Mouse (Mus musculus): ENCODE data around the gene Mthfd2l. TPM values are rescaled to one million over a fixed set of nuclear protein-coding genes. Genes with fewer than 3 reads are reported as not detected.

The Mthfd2l gene
- polyA plus RNA-seq, 1 experiment from 2014 or later, result 58.7 TPM

DNA sequence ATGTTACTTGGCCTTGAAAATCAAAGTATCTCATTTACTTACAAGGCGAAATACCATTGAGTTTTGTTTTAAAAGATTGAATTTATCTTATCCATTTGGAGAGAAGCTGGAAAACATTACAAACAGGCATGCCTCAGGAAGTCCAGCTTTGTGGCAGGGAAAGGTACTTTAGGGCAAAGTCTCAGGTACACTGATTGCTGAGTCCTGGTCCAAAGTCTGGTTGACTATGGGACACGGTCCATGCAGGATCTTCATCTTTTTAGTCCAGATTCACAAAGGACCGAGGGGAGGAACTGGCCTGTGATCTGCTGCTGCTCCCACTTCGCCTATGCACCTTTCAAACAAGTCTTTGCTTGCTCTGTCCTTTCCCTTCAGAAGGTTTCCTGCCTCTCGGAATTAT is 31.6 kb upstream of the Mthfd2l start:
- H3K4me2 ChIP-seq (ENCODE audit: low read length), result no peak overlapping the region
- H3K4me3 ChIP-seq (replicated peaks; ENCODE audit: low read length), result no peak overlapping the region
- no peaks in the 10 kb centered on the region for H3K36me3 ChIP-seq (ENCODE audit: control insufficient read depth, insufficient read depth)
- H3K9me3 ChIP-seq (ENCODE audit: control insufficient read depth, low read length), result no peaks in the 10 kb centered on the region
- H3K9ac ChIP-seq (replicated peaks; ENCODE audit: low read depth, low read length), result no peak overlapping the region
- H3K27ac ChIP-seq (ENCODE audit: low read length), result no peak overlapping the region
- WGBS, result 80% methylated on average over 5 of the region's 5 CpGs
- no peak for ATAC-seq
- H3K4me1 ChIP-seq (replicated peaks; ENCODE audit: control insufficient read depth, insufficient read depth, low read length), result peaks cover 15% of the 10 kb centered on the region
- H3K27me3 ChIP-seq (replicated peaks; ENCODE audit: control insufficient read depth, insufficient read depth, low read length), result 0 out of 2 replicates have a peak, but pooled peaks cover 2% of the 10 kb centered on the region

DNA sequence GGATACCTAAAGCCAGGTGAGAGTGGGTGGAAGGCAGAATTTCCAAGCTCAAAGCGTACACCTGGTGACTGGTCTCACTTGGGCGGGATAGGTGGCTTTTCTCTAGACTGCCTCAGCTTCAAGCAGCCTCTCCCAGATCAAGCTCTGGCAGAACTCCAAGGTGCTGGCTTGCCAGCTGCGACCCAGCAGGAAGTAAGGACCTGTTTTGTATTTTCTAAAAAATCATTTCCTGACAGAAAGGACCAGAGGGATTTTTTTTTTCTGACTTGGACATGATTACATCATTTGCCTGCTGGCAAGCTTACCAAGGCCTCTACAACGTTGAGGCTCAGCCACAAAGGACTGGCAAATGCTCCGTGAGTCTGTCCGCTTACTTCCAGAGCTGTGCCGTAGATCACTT is 30.8 kb upstream of the Mthfd2l start:
- 0 out of 2 replicates have a peak, but pooled peaks cover 2% of the 10 kb centered on the region for H3K27me3 ChIP-seq (replicated peaks; ENCODE audit: control insufficient read depth, insufficient read depth, low read length)
- H3K36me3 ChIP-seq (ENCODE audit: control insufficient read depth, insufficient read depth), result no peaks in the 10 kb centered on the region
- peaks cover 15% of the 10 kb centered on the region for H3K4me1 ChIP-seq (replicated peaks; ENCODE audit: control insufficient read depth, insufficient read depth, low read length)
- no peak overlapping the region for H3K4me3 ChIP-seq (replicated peaks; ENCODE audit: low read length)
- H3K4me2 ChIP-seq (ENCODE audit: low read length), result no peak overlapping the region
- peak; percentile 22; the same call in 1 of the 2 replicates for ATAC-seq
- no peak overlapping the region for H3K9ac ChIP-seq (replicated peaks; ENCODE audit: low read depth, low read length)
- H3K9me3 ChIP-seq (ENCODE audit: control insufficient read depth, low read length), result no peaks in the 10 kb centered on the region
- WGBS, result 32% methylated on average over 7 of the region's 7 CpGs
- H3K27ac ChIP-seq (ENCODE audit: low read length), result no peak overlapping the region

DNA sequence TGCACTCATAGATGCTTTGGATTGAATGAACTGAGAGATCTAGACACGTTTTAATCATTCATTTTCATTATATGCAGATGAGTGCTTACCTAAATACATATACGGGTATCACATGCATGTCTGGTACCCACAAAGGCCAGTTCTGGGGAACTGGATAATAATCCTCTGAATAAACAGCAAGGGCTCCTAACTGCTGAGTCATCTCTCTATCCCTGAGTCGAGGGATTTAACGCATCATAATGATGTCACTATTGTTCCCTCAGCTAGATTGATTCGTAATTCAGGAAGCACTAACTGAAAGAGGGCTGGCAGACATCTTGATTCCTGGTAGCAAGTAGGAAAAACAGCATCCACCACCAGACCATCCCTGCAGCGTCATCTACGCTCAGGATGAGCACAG is 30.2 kb upstream of the Mthfd2l start:
- 66% methylated on average over 7 of the region's 7 CpGs for WGBS
- H3K27me3 ChIP-seq (replicated peaks; ENCODE audit: control insufficient read depth, insufficient read depth, low read length), result 0 out of 2 replicates have a peak, but pooled peaks cover 2% of the 10 kb centered on the region
- H3K9ac ChIP-seq (replicated peaks; ENCODE audit: low read depth, low read length), result no peak overlapping the region
- no peak overlapping the region for H3K4me3 ChIP-seq (replicated peaks; ENCODE audit: low read length)
- H3K9me3 ChIP-seq (ENCODE audit: control insufficient read depth, low read length), result no peaks in the 10 kb centered on the region
- H3K4me1 ChIP-seq (replicated peaks; ENCODE audit: control insufficient read depth, insufficient read depth, low read length), result peaks cover 15% of the 10 kb centered on the region
- H3K4me2 ChIP-seq (ENCODE audit: low read length), result no peak overlapping the region
- H3K36me3 ChIP-seq (ENCODE audit: control insufficient read depth, insufficient read depth), result no peaks in the 10 kb centered on the region
- no peak overlapping the region for H3K27ac ChIP-seq (ENCODE audit: low read length)
- no peak for ATAC-seq

DNA sequence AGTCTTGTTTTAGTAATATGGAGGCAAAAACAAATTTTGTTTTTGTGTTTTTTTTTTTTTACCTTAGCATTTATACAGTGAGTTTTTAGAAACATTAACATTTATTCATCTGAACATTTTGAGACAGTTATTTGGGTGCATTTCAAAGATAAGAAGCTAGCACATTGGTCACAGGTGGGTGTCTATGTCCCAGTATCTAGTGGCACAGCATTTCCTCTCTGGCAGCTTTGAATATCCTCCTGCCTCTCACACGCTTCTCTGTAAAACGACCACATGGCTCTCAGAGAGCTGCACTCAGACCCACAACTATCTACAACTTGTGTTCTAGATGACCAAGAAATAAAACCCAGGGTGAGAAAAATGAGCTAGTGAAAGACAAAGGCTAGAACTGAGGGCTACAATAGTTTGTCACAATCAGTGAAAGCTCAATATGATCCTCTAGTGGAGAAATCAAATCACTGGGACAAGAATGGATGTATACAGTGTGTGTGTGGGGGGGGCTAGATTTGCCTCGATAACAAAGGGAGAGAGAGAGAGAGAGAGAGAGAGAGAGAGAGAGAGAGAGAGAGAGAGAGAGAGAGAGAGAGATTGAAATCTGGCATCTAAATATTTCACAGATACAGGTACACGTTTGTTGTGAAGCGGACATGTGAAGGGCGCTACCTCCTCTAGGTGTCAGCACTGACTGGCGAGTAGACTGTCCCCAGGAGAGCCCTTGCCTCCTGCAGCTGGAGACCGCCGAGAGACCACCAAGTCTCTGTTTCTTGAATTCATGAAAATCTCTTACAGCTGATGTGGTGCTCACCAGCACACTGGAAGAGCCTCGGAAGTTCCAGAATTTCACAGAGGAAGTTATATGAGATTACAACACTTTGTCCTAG is 28.3 kb upstream of the Mthfd2l start:
- 0 out of 2 replicates have a peak, but pooled peaks cover 2% of the 10 kb centered on the region for H3K27me3 ChIP-seq (replicated peaks; ENCODE audit: control insufficient read depth, insufficient read depth, low read length)
- H3K4me1 ChIP-seq (replicated peaks; ENCODE audit: control insufficient read depth, insufficient read depth, low read length), result peaks cover 15% of the 10 kb centered on the region
- H3K9ac ChIP-seq (replicated peaks; ENCODE audit: low read depth, low read length), result no peak overlapping the region
- peak overlapping the region; percentile 73 for H3K4me2 ChIP-seq (ENCODE audit: low read length)
- H3K36me3 ChIP-seq (ENCODE audit: control insufficient read depth, insufficient read depth), result no peaks in the 10 kb centered on the region
- H3K9me3 ChIP-seq (ENCODE audit: control insufficient read depth, low read length), result no peaks in the 10 kb centered on the region
- WGBS, result 9% methylated on average over 10 of the region's 10 CpGs
- no peak overlapping the region for H3K27ac ChIP-seq (ENCODE audit: low read length)
- peak; percentile 51 for ATAC-seq
- H3K4me3 ChIP-seq (replicated peaks; ENCODE audit: low read length), result peak overlapping the region; percentile 36

DNA sequence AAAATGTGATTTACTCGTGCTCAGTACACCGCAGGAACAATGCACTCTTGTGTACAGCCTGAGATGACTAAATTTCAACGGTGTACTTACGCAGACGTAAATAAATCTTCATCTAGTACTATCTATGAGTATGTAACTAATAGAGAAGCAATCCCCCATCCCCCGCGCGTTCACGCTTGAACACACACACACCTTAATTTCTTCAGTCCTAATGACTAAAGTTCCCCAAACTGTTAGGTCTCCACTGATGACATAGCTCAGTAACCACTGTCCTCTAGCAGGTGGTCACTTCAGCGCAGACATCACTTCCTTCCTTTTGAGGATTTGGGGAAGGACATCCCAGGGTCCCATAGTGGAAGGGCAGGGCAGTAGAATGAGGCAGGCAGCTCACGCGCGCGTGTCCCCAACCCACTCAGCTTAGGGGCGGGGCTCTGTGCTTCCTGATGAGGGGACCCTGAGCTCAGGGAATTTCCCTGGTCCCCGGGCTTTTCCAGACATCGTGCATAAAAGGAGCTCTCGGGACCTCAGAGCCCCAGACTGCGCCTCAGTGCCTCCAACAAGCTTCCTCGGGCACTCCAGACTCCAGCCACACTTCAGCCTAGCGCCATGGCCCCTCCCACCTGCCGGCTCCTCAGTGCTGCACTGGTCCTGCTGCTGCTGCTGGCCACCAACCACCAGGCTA is 27.4 kb upstream of the Mthfd2l start, which contains the start of gene Cxcl2:
TSS of gene Cxcl2 (plus strand) at position 533 of the 682 bp plus-strand sequence.
- Histone ChIP-seq H3K27ac (ENCODE audit: low read length) (no peak within 1 kb of the TSS), H3K4me3 (replicated peaks; ENCODE audit: low read length) (peak within 1 kb of the TSS; percentile 36), H3K9ac (replicated peaks; ENCODE audit: low read depth, low read length) (0 out of 2 replicates have a peak within 1 kb of the TSS, but pooled peaks have one; percentile 22), H3K4me1 (replicated peaks; ENCODE audit: control insufficient read depth, insufficient read depth, low read length) (peaks cover 15% of the 10 kb centered on the region), H3K27me3 (replicated peaks; ENCODE audit: control insufficient read depth, insufficient read depth, low read length) (0 out of 2 replicates have a peak, but pooled peaks cover 2% of the 10 kb centered on the region), H3K4me2 (ENCODE audit: low read length) (peak within 1 kb of the TSS; percentile 73), H3K36me3 (ENCODE audit: control insufficient read depth, insufficient read depth) (no peaks in the 10 kb centered on the region), H3K9me3 (ENCODE audit: control insufficient read depth, low read length) (no peaks in the 10 kb centered on the region)
- ATAC-seq, result peak; percentile 56
- 6% methylated on average over 22 of the region's 22 CpGs for WGBS

DNA sequence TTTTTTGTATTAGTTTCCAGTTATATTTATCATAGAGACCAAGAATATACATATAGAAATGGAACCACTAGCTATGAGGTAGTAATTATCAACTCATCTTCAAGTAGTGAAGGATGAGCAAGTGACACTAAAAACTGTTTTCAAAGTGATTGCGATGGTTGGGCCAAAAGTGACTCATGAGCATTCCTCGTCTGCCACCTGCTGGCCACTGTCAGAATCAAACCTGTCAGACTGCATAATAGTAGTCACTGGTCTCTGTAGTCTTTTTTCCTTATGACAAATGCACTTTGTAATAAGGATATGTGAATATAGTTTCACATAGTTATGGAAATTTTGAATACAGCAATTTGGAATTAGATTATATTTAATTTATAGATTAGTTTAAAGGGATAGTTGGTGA is 21.9 kb upstream of the Mthfd2l start:
- ATAC-seq, result peak; percentile 87
- H3K27ac ChIP-seq (ENCODE audit: low read length), result no peak overlapping the region
- 2% methylated on average over 2 of the region's 2 CpGs for WGBS
- no peaks in the 10 kb centered on the region for H3K4me1 ChIP-seq (replicated peaks; ENCODE audit: control insufficient read depth, insufficient read depth, low read length)
- no peak overlapping the region for H3K4me3 ChIP-seq (replicated peaks; ENCODE audit: low read length)
- no peak overlapping the region for H3K9ac ChIP-seq (replicated peaks; ENCODE audit: low read depth, low read length)
- no peaks in the 10 kb centered on the region for H3K36me3 ChIP-seq (ENCODE audit: control insufficient read depth, insufficient read depth)
- no peaks in the 10 kb centered on the region for H3K9me3 ChIP-seq (ENCODE audit: control insufficient read depth, low read length)
- 0 out of 2 replicates have a peak, but pooled peaks cover 2% of the 10 kb centered on the region for H3K27me3 ChIP-seq (replicated peaks; ENCODE audit: control insufficient read depth, insufficient read depth, low read length)
- H3K4me2 ChIP-seq (ENCODE audit: low read length), result no peak overlapping the region

DNA sequence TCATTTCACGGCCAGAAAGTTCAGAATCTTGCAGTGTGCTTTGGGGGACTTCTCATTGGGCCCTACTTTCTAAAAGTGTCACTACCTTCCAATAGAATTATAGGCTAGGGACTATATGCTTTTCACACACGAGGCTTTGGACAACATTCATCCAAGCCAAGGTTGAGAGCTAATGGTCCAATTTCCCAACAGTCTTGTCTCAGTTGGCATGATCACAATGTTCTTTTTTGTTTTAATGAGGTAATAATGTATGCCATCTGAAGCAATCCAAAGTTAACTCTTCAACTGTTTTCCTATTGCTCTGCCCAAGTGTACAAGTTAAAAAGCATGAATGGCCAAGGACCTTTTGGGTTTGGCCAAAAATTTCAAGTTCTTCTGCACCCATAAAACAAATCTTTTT is 11.4 kb upstream of the Mthfd2l start:
- ATAC-seq, result no peak
- 70% methylated on average over 2 of the region's 2 CpGs for WGBS
- Histone ChIP-seq H3K4me2 (ENCODE audit: low read length) (no peak overlapping the region), H3K9me3 (ENCODE audit: control insufficient read depth, low read length) (no peaks in the 10 kb centered on the region), H3K27me3 (replicated peaks; ENCODE audit: control insufficient read depth, insufficient read depth, low read length) (no peaks in the 10 kb centered on the region), H3K36me3 (ENCODE audit: control insufficient read depth, insufficient read depth) (no peaks in the 10 kb centered on the region), H3K27ac (ENCODE audit: low read length) (no peak overlapping the region), H3K4me3 (replicated peaks; ENCODE audit: low read length) (no peak overlapping the region), H3K9ac (replicated peaks; ENCODE audit: low read depth, low read length) (no peak overlapping the region), H3K4me1 (replicated peaks; ENCODE audit: control insufficient read depth, insufficient read depth, low read length) (no peaks in the 10 kb centered on the region)

DNA sequence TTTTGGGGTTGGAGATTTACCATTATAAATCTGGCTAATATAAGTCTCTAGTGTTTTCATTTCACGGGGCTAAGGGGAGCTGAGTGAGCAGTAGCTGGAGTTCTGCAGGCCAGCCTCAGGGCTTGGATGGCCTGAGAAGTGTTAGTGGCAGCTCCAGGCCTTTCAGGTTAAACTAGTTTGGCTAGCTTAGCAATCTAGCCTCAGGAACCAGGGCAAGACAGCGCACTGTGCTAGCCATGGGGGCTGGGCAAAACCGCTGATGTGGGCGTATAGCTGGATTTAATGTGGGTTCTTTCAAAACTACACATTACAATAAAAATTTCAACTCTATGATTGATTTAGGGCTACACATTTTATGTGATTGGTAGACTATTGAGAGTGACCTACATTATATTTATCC is 8.0 kb upstream of the Mthfd2l start:
- ATAC-seq, result no peak
- no peak overlapping the region for H3K27ac ChIP-seq (ENCODE audit: low read length)
- WGBS, result 93% methylated on average over 4 of the region's 4 CpGs
- no peaks in the 10 kb centered on the region for H3K36me3 ChIP-seq (ENCODE audit: control insufficient read depth, insufficient read depth)
- H3K4me1 ChIP-seq (replicated peaks; ENCODE audit: control insufficient read depth, insufficient read depth, low read length), result no peaks in the 10 kb centered on the region
- no peaks in the 10 kb centered on the region for H3K27me3 ChIP-seq (replicated peaks; ENCODE audit: control insufficient read depth, insufficient read depth, low read length)
- H3K4me3 ChIP-seq (replicated peaks; ENCODE audit: low read length), result no peak overlapping the region
- H3K9ac ChIP-seq (replicated peaks; ENCODE audit: low read depth, low read length), result no peak overlapping the region
- H3K9me3 ChIP-seq (ENCODE audit: control insufficient read depth, low read length), result no peaks in the 10 kb centered on the region
- H3K4me2 ChIP-seq (ENCODE audit: low read length), result no peak overlapping the region

DNA sequence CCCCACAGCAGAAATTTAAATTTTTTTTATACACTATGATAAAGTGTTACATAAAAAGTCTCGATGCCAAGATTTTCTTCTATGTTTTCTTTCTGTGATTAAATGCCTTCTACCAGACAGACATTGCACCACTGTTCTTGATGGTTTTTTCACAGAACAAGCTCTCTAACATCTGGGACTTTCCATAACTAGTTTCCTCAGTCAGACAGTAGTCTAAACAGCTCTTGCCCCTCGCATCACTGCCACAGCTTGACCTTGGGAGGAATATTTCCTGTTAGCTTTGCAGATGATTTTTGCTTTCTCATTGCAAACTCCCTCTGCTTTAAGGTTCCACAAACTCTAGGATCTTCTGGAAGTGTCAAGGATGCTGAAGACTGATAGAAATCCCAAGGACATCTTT is 371 bp upstream of the Mthfd2l start:
- H3K4me3 ChIP-seq (replicated peaks; ENCODE audit: low read length), result peak overlapping the region; percentile 76
- H3K27me3 ChIP-seq (replicated peaks; ENCODE audit: control insufficient read depth, insufficient read depth, low read length), result no peaks in the 10 kb centered on the region
- H3K27ac ChIP-seq (ENCODE audit: low read length), result peak overlapping the region; percentile 98
- no peaks in the 10 kb centered on the region for H3K9me3 ChIP-seq (ENCODE audit: control insufficient read depth, low read length)
- WGBS, result 54% methylated on average over 2 of the region's 2 CpGs
- ATAC-seq, result no peak; the same call in 1 of the 2 replicates
- H3K4me1 ChIP-seq (replicated peaks; ENCODE audit: control insufficient read depth, insufficient read depth, low read length), result peaks cover 16% of the 10 kb centered on the region
- no peaks in the 10 kb centered on the region for H3K36me3 ChIP-seq (ENCODE audit: control insufficient read depth, insufficient read depth)
- peak overlapping the region; percentile 100 for H3K9ac ChIP-seq (replicated peaks; ENCODE audit: low read depth, low read length)
- peak overlapping the region; percentile 66 for H3K4me2 ChIP-seq (ENCODE audit: low read length)

Data from forebrain, embryonic 16.5 days (tissue).